In genomic region chr10:117235866-117236265, GRCm38 (mm10) we compare ENCODE assay signal across 22 mouse cellular contexts. TPM values are rescaled to one million over a fixed set of nuclear protein-coding genes. Genes with fewer than 3 reads are reported as not detected.
DNase-seq lines count a peak whose midpoint lies in the region; ATAC-seq and TF ChIP-seq lines count a peak whose summit lies in the region.
"Had no signal": no experiment of that assay in that cellular context is flagged by ENCODE, and none has a peak within 500 bp of the region (broad histone marks: within the 10 kb centered on the region; RNA-seq: fewer than 3 reads in every experiment).

No protein-coding gene starts in this region.

- no peak for ATAC-seq in heart, embryonic 16.5 days (replicated peaks; ENCODE audit: extremely low read depth, insufficient read depth, low FRiP score)
- ATAC-seq in intestine, postnatal 0 days, result no peak
- ATAC-seq in lung, postnatal 0 days, result peak; percentile 83
- no peak for ATAC-seq in stomach, embryonic 16.5 days (ENCODE audit: insufficient read depth, low FRiP score)
- ATAC-seq: liver, postnatal 0 days had no signal

- WGBS in heart, embryonic 16.5 days, result 45% methylated on average over 11 of the region's 11 CpGs
- WGBS in intestine, postnatal 0 days, result 42% methylated on average over 11 of the region's 11 CpGs
- 21% methylated on average over 11 of the region's 11 CpGs for WGBS in lung, postnatal 0 days
- 33% methylated on average over 11 of the region's 11 CpGs for WGBS in stomach, embryonic 16.5 days

- H3K36me3 ChIP-seq in heart, embryonic 16.5 days (ENCODE audit: control insufficient read depth, insufficient read depth), result no peaks in the 10 kb centered on the region
- H3K36me3 ChIP-seq in intestine, postnatal 0 days (ENCODE audit: control insufficient read depth, insufficient read depth), result no peaks in the 10 kb centered on the region
- no peaks in the 10 kb centered on the region for H3K36me3 ChIP-seq in lung, postnatal 0 days (ENCODE audit: insufficient read depth, low read length)
- H3K36me3 ChIP-seq in stomach, embryonic 16.5 days (ENCODE audit: control insufficient read depth, insufficient read depth, low read length), result no peaks in the 10 kb centered on the region
- H3K36me3 ChIP-seq: embryonic facial prominence, embryonic 15.5 days had no signal

- H3K4me1 ChIP-seq in heart, embryonic 16.5 days (ENCODE audit: control insufficient read depth, insufficient read depth, low read length), result no peaks in the 10 kb centered on the region
- no peaks in the 10 kb centered on the region for H3K4me1 ChIP-seq in intestine, postnatal 0 days (replicated peaks; ENCODE audit: control insufficient read depth, insufficient read depth, low read length)
- H3K4me1 ChIP-seq in lung, postnatal 0 days (ENCODE audit: insufficient read depth, low read depth, low read length), result no peaks in the 10 kb centered on the region
- H3K4me1 ChIP-seq in stomach, embryonic 16.5 days (ENCODE audit: control insufficient read depth, insufficient read depth, low read length), result no peaks in the 10 kb centered on the region
- H3K4me1 ChIP-seq: embryonic facial prominence, embryonic 15.5 days had no signal

- H3K27ac ChIP-seq in heart, embryonic 16.5 days (ENCODE audit: low read length), result no peak overlapping the region
- no peak overlapping the region for H3K27ac ChIP-seq in intestine, postnatal 0 days (ENCODE audit: low read depth, low read length)
- H3K27ac ChIP-seq in lung, postnatal 0 days (ENCODE audit: low read length), result 0 out of 2 replicates have a peak overlapping the region, but pooled peaks have one; percentile 16
- H3K27ac ChIP-seq in stomach, embryonic 16.5 days (ENCODE audit: low read length), result no peak overlapping the region
- H3K27ac ChIP-seq: embryonic facial prominence, embryonic 15.5 days; left cerebral cortex, adult 2 months had no signal

- intact Hi-C loops in heart, postnatal 36 days (cut with DNase I), result no loop called here

- no peaks in the 10 kb centered on the region for H3K9me3 ChIP-seq in heart, embryonic 16.5 days (replicated peaks; ENCODE audit: control insufficient read depth, low read length)
- H3K9me3 ChIP-seq in intestine, postnatal 0 days (ENCODE audit: control insufficient read depth), result no peaks in the 10 kb centered on the region
- no peaks in the 10 kb centered on the region for H3K9me3 ChIP-seq in lung, postnatal 0 days (ENCODE audit: low read length)
- no peaks in the 10 kb centered on the region for H3K9me3 ChIP-seq in stomach, embryonic 16.5 days (replicated peaks; ENCODE audit: control insufficient read depth, low read length)
- H3K9me3 ChIP-seq: embryonic facial prominence, embryonic 15.5 days had no signal

- no peak for TF ChIP-seq CTCF in intestine, postnatal 0 days (IDR thresholded peaks at IDR 0.05; ENCODE audit: low read depth)
- 0 out of 2 replicates have a peak, but pooled peaks have one; percentile 19 for TF ChIP-seq CTCF in lung, postnatal 0 days (IDR thresholded peaks at IDR 0.05)

- H3K4me2 ChIP-seq in heart, embryonic 16.5 days (ENCODE audit: low read depth, low read length), result peak overlapping the region; percentile 22
- peak overlapping the region; percentile 27; the same call in 1 of the 2 replicates for H3K4me2 ChIP-seq in intestine, postnatal 0 days (replicated peaks; ENCODE audit: low read depth)
- peak overlapping the region; percentile 36 for H3K4me2 ChIP-seq in lung, postnatal 0 days (replicated peaks; ENCODE audit: low read depth, low read length)
- peak overlapping the region; percentile 41 for H3K4me2 ChIP-seq in stomach, embryonic 16.5 days (ENCODE audit: low read depth, low read length)
- H3K4me2 ChIP-seq: embryonic facial prominence, embryonic 15.5 days had no signal

- no peaks in the 10 kb centered on the region for H3K27me3 ChIP-seq in heart, embryonic 16.5 days (ENCODE audit: control insufficient read depth, insufficient read depth, low read length)
- no peaks in the 10 kb centered on the region for H3K27me3 ChIP-seq in intestine, postnatal 0 days (replicated peaks; ENCODE audit: control insufficient read depth, insufficient read depth, low read length)
- H3K27me3 ChIP-seq in lung, postnatal 0 days (replicated peaks; ENCODE audit: insufficient read depth, low read length), result no peaks in the 10 kb centered on the region
- no peaks in the 10 kb centered on the region for H3K27me3 ChIP-seq in stomach, embryonic 16.5 days (ENCODE audit: control insufficient read depth, insufficient read depth, low read length)
- H3K27me3 ChIP-seq: embryonic facial prominence, embryonic 15.5 days had no signal

- TF ChIP-seq EP300 in lung, postnatal 0 days (IDR thresholded peaks at IDR 0.05), result peak; percentile 76

- no peak for DNase-seq in heart, postnatal 36 days
- peak; percentile 67 for DNase-seq in lung, postnatal 0 days (ENCODE audit: low spot score)
- no peak for DNase-seq in left cerebral cortex, adult 18-20 months (ENCODE audit: low spot score in 2 of 2)
- DNase-seq in kidney, postnatal 4 days, result no peak
- DNase-seq: adrenal gland, postnatal 36 days; cerebellum, adult 9-11 months; gastrocnemius, postnatal 10 days; heart, postnatal 4 days; kidney, postnatal 10 days; liver; liver, postnatal 0 days; right cerebral cortex, adult 18-20 months had no signal

- H3K4me3 ChIP-seq in heart, embryonic 16.5 days (ENCODE audit: low read length), result no peak overlapping the region
- no peak overlapping the region for H3K4me3 ChIP-seq in intestine, postnatal 0 days (ENCODE audit: low read depth, low read length)
- H3K4me3 ChIP-seq in lung, postnatal 0 days (ENCODE audit: low read depth, low read length), result no peak overlapping the region
- H3K4me3 ChIP-seq in stomach, embryonic 16.5 days (replicated peaks; ENCODE audit: low read length), result peak overlapping the region; percentile 17
- H3K4me3 ChIP-seq: embryonic facial prominence, embryonic 15.5 days; left cerebral cortex, adult 2 months had no signal

- H3K9ac ChIP-seq in heart, embryonic 16.5 days (ENCODE audit: low read length), result no peak overlapping the region
- no peak overlapping the region for H3K9ac ChIP-seq in intestine, postnatal 0 days (ENCODE audit: low read depth, low read length)
- H3K9ac ChIP-seq in lung, postnatal 0 days (replicated peaks; ENCODE audit: low read depth), result no peak overlapping the region
- H3K9ac ChIP-seq in stomach, embryonic 16.5 days (ENCODE audit: low read length), result no peak overlapping the region
- H3K9ac ChIP-seq: embryonic facial prominence, embryonic 15.5 days; liver, postnatal 0 days had no signal

RNA-seq across cellular contexts. Expression of gene 9530003J23Rik, which starts 2.6 kb away (rescaled TPM):
- not detected in 2 replicates for polyA plus RNA-seq in heart, embryonic 16.5 days (2015; fragmentation: Nextera tagmentation; extraction: Ambion mirVana)
- total RNA-seq in heart, postnatal 36 days (2021), result not detected
- not detected in 2 replicates for polyA plus RNA-seq in intestine, postnatal 0 days (2015; fragmentation: Nextera tagmentation; extraction: Ambion mirVana)
- polyA plus RNA-seq in lung, postnatal 0 days (2015; fragmentation: Nextera tagmentation; extraction: Ambion mirVana), result 3.3 and 4.1 TPM in 2 replicates
- not detected in 2 replicates for polyA plus RNA-seq in stomach, embryonic 16.5 days (2015; fragmentation: Nextera tagmentation; extraction: Ambion mirVana)
- not detected for total RNA-seq in left cerebral cortex, adult 18-20 months (2021)
- total RNA-seq: adrenal gland, postnatal 36 days; ES-E14; gastrocnemius, postnatal 10 days; heart, postnatal 4 days; layer of hippocampus, adult 8-10 months; left cerebral cortex, adult 2 months; midbrain, postnatal 0 days had no signal
- polyA plus RNA-seq: embryonic facial prominence, embryonic 15.5 days; forebrain, embryonic 11.5 days; frontal cortex, adult 2 months; liver, postnatal 0 days had no signal

RNA-seq across cellular contexts. Expression of gene Yeats4, which starts 11.6 kb away (rescaled TPM):
- polyA plus RNA-seq in heart, embryonic 16.5 days (2015; fragmentation: Nextera tagmentation; extraction: Ambion mirVana), result 40.8 and 54.8 TPM in 2 replicates
- 10 to 100 TPM; 28.3 to 28.8 TPM for total RNA-seq in heart, postnatal 36 days (2021)
- 41.6 and 43.5 TPM in 2 replicates for polyA plus RNA-seq in intestine, postnatal 0 days (2015; fragmentation: Nextera tagmentation; extraction: Ambion mirVana)
- 49.7 and 52.8 TPM in 2 replicates for polyA plus RNA-seq in lung, postnatal 0 days (2015; fragmentation: Nextera tagmentation; extraction: Ambion mirVana)
- polyA plus RNA-seq in stomach, embryonic 16.5 days (2015; fragmentation: Nextera tagmentation; extraction: Ambion mirVana), result 45.8 and 48.9 TPM in 2 replicates
- 10 to 100 TPM; 47.1 to 50.0 TPM for total RNA-seq in left cerebral cortex, adult 18-20 months (2021)

RNA-seq across cellular contexts. Expression of gene Lyz2, which starts 46.3 kb away (rescaled TPM):
- 86.6 and 87.8 TPM in 2 replicates for polyA plus RNA-seq in heart, embryonic 16.5 days (2015; fragmentation: Nextera tagmentation; extraction: Ambion mirVana)
- total RNA-seq in heart, postnatal 36 days (2021), result 100 to 1,000 TPM; 148 to 201 TPM
- polyA plus RNA-seq in intestine, postnatal 0 days (2015; fragmentation: Nextera tagmentation; extraction: Ambion mirVana), result 43.9 and 47.9 TPM in 2 replicates
- 2,893 and 3,526 TPM in 2 replicates for polyA plus RNA-seq in lung, postnatal 0 days (2015; fragmentation: Nextera tagmentation; extraction: Ambion mirVana)
- 216 and 331 TPM in 2 replicates for polyA plus RNA-seq in stomach, embryonic 16.5 days (2015; fragmentation: Nextera tagmentation; extraction: Ambion mirVana)
- 10 to 100 TPM; 18.8 to 20.3 TPM for total RNA-seq in left cerebral cortex, adult 18-20 months (2021)

RNA-seq across cellular contexts. Expression of gene Lyz1, which starts 56.8 kb away (rescaled TPM):
- 2.6 and 2.9 TPM in 2 replicates for polyA plus RNA-seq in heart, embryonic 16.5 days (2015; fragmentation: Nextera tagmentation; extraction: Ambion mirVana)
- total RNA-seq in heart, postnatal 36 days (2021), result 10 to 100 TPM; 14.0 to 16.1 TPM
- polyA plus RNA-seq in intestine, postnatal 0 days (2015; fragmentation: Nextera tagmentation; extraction: Ambion mirVana), result 7.7 and 9.6 TPM in 2 replicates
- polyA plus RNA-seq in lung, postnatal 0 days (2015; fragmentation: Nextera tagmentation; extraction: Ambion mirVana), result 2,166 and 3,269 TPM in 2 replicates
- polyA plus RNA-seq in stomach, embryonic 16.5 days (2015; fragmentation: Nextera tagmentation; extraction: Ambion mirVana), result 0.42 and 0.94 TPM in 2 replicates
- 1 to 10 TPM; 1.7 to 2.2 TPM for total RNA-seq in left cerebral cortex, adult 18-20 months (2021)
- total RNA-seq: ES-E14; midbrain, postnatal 0 days had no signal
- polyA plus RNA-seq: forebrain, embryonic 11.5 days; midbrain, postnatal 0 days had no signal
